Mouse (Mus musculus) myocyte (in vitro differentiated cells): ENCODE measurements around the gene Tfap2e. TPM values are rescaled to one million over a fixed set of nuclear protein-coding genes. Genes with fewer than 3 reads are reported as not detected.

Experiments
- H3K27me3 ChIP-seq: one replicate; pipeline ENCODE4 v1.6.1; 2011; ENCODE audit not compliant: control insufficient read depth, insufficient read depth, insufficient read length
- H3K36me3 ChIP-seq: one replicate; pipeline ENCODE4 v1.6.1; 2011; ENCODE audit not compliant: control insufficient read depth, insufficient read depth
- H3K4me2 ChIP-seq: one replicate; pipeline ENCODE4 v1.6.1; 2011; ENCODE audit warnings: low read depth, control low read depth
- H3K4me3 ChIP-seq: one replicate; pipeline ENCODE4 v1.5.1; 2011; ENCODE audit warnings: mild to moderate bottlenecking, control low read depth, moderate library complexity
- H3K79me2 ChIP-seq: one replicate; pipeline ENCODE4 v1.6.1; 2011; ENCODE audit not compliant: control insufficient read depth, insufficient read depth
- H3ac ChIP-seq: one replicate; pipeline ENCODE4 v1.6.1; 2011; ENCODE audit not compliant: control insufficient read depth, insufficient read length
- CEBPB ChIP-seq: IDR thresholded peaks from 2 replicates; pipeline ENCODE4 v1.6.1; 2011; ENCODE audit warnings: mild to moderate bottlenecking, moderate library complexity; ENCODE audit not compliant: poor library complexity, insufficient read depth, severe bottlenecking
- E2F4 ChIP-seq: IDR thresholded peaks from one replicate; pipeline ENCODE4 v1.6.1; 2011; ENCODE audit warnings: mild to moderate bottlenecking, control low read depth, moderate library complexity; ENCODE audit not compliant: insufficient read depth
- MAX ChIP-seq: IDR thresholded peaks from one replicate; pipeline ENCODE4 v1.6.1; 2011; ENCODE audit warnings: low read depth, mild to moderate bottlenecking, control low read depth
- MYOD1 ChIP-seq, 3 experiments: IDR thresholded peaks; one replicate each; pipeline ENCODE4 v1.6.1; 2011; ENCODE audit warnings: control low read depth in 2 of 3, low read depth in 2 of 3, mild to moderate bottlenecking in 2 of 3, moderate library complexity in 1 of 3; ENCODE audit not compliant: insufficient read length in 2 of 3, control insufficient read depth in 1 of 3
- MYOG ChIP-seq, 3 experiments: IDR thresholded peaks; one replicate each; pipeline ENCODE4 v1.6.1; 2011; ENCODE audit warnings: control low read depth in 2 of 3, low read depth in 2 of 3, mild to moderate bottlenecking in 2 of 3; ENCODE audit not compliant: insufficient read length in 2 of 3, control insufficient read depth in 1 of 3, insufficient read depth in 1 of 3
- POLR2A ChIP-seq: IDR thresholded peaks from one replicate; pipeline ENCODE4 v1.6.1; 2011; ENCODE audit warnings: low read depth, mild to moderate bottlenecking, control low read depth, moderate library complexity; ENCODE audit not compliant: insufficient read length
- POLR2AphosphoS2 ChIP-seq: IDR thresholded peaks from one replicate; pipeline ENCODE4 v1.6.1; 2011; ENCODE audit warnings: low read depth, control low read depth; ENCODE audit not compliant: insufficient read length
- REST ChIP-seq: IDR thresholded peaks from one replicate; pipeline ENCODE4 v1.6.1; 2011; ENCODE audit warnings: mild to moderate bottlenecking, control low read depth, moderate library complexity; ENCODE audit not compliant: insufficient read depth, insufficient read length
- SRF ChIP-seq: IDR thresholded peaks from one replicate; pipeline ENCODE4 v1.6.1; 2011; ENCODE audit warnings: low read depth; ENCODE audit not compliant: control insufficient read depth, insufficient read length
- TCF12 ChIP-seq: IDR thresholded peaks from one replicate; pipeline ENCODE4 v1.6.1; 2011; ENCODE audit warnings: mild to moderate bottlenecking, control low read depth; ENCODE audit not compliant: poor library complexity, insufficient read depth, severe bottlenecking
- TCF3 ChIP-seq: IDR thresholded peaks from one replicate; pipeline ENCODE4 v1.6.1; 2011; ENCODE audit warnings: low read depth, control low read depth; ENCODE audit not compliant: insufficient read length
- USF1 ChIP-seq: IDR thresholded peaks from one replicate; pipeline ENCODE4 v1.6.1; 2011; ENCODE audit warnings: low read depth, mild to moderate bottlenecking, control low read depth, moderate library complexity
- polyA plus RNA-seq: library from polyadenylated mRNA; unstranded; fragments of >200 nt; fragmentation: generic; extraction: Trizol; gene quantifications from one replicate; pipeline ENCODE4 v1.2.1, GENCODE M21; 2012; ENCODE audit warnings: missing spikeins

Gene Tfap2e
- polyA plus RNA-seq: 0.02 TPM

GRCm38 (mm10) chr4:126736001-126736414, at the start of gene Tfap2e:
Gene Tfap2e (minus strand): TSS chr4:126736240.
- Histone ChIP-seq H3ac (no peak within 1 kb of the TSS), H3K27me3 (peaks cover 75% of the 10 kb centered on the region), H3K79me2 (no peaks in the 10 kb centered on the region), H3K4me3 (no peak within 1 kb of the TSS), H3K4me2 (no peak within 1 kb of the TSS), H3K36me3 (no peaks in the 10 kb centered on the region)
- no peak for TF ChIP-seq POLR2AphosphoS2
- no peak for TF ChIP-seq CEBPB
- no peak for TF ChIP-seq MYOD1 (IDR thresholded peaks at IDR 0.05; ENCODE audit: control insufficient read depth in 1 of 3, insufficient read length in 2 of 3, low read depth in 2 of 3)
- no peak for TF ChIP-seq TCF12

- Histone ChIP-seq H3K4me2 (no peak overlapping the region), H3K36me3 (no peaks in the 10 kb centered on the region), H3K4me3 (no peak overlapping the region), H3ac (no peak overlapping the region), H3K27me3 (no peaks in the 10 kb centered on the region), H3K79me2 (no peaks in the 10 kb centered on the region)
- TF ChIP-seq REST (no peak), MYOG (IDR thresholded peaks at IDR 0.05; ENCODE audit: control insufficient read depth in 1 of 3, insufficient read depth in 1 of 3, insufficient read length in 2 of 3, low read depth in 2 of 3) (no peak), MAX (no peak), CEBPB (no peak), POLR2AphosphoS2 (no peak), POLR2A (no peak), USF1 (no peak), SRF (no peak), E2F4 (no peak), TCF3 (no peak), MYOD1 (IDR thresholded peaks at IDR 0.05; ENCODE audit: control insufficient read depth in 1 of 3, insufficient read length in 2 of 3, low read depth in 2 of 3) (no peak), TCF12 (no peak)
Observed at GRCm38 (mm10) chr4:126782996-126783395, 47.0 kb upstream of the Tfap2e start.

- Histone ChIP-seq H3K27me3 (no peaks in the 10 kb centered on the region), H3K36me3 (no peaks in the 10 kb centered on the region), H3K4me2 (no peak overlapping the region), H3K4me3 (no peak overlapping the region), H3K79me2 (no peaks in the 10 kb centered on the region), H3ac (no peak overlapping the region)
- TF ChIP-seq TCF12 (no peak), POLR2AphosphoS2 (no peak), TCF3 (no peak), REST (no peak), MYOG (IDR thresholded peaks at IDR 0.05; ENCODE audit: control insufficient read depth in 1 of 3, insufficient read depth in 1 of 3, insufficient read length in 2 of 3, low read depth in 2 of 3) (no peak), USF1 (no peak), MYOD1 (IDR thresholded peaks at IDR 0.05; ENCODE audit: control insufficient read depth in 1 of 3, insufficient read length in 2 of 3, low read depth in 2 of 3) (no peak), POLR2A (no peak), E2F4 (no peak)
Observed at GRCm38 (mm10) chr4:126782512-126782911, 46.5 kb upstream of the Tfap2e start.

- no peak for TF ChIP-seq USF1
- no peak for TF ChIP-seq MYOD1 (IDR thresholded peaks at IDR 0.05; ENCODE audit: control insufficient read depth in 1 of 3, insufficient read length in 2 of 3, low read depth in 2 of 3)
- TF ChIP-seq TCF3: no peak
- no peak for TF ChIP-seq E2F4
- no peak for TF ChIP-seq REST
- no peak for TF ChIP-seq CEBPB
- TF ChIP-seq MAX: no peak
- TF ChIP-seq POLR2AphosphoS2: no peak
- TF ChIP-seq MYOG (IDR thresholded peaks at IDR 0.05; ENCODE audit: control insufficient read depth in 1 of 3, insufficient read depth in 1 of 3, insufficient read length in 2 of 3, low read depth in 2 of 3): no peak
- TF ChIP-seq TCF12: no peak
- no peak for TF ChIP-seq SRF
- no peak for TF ChIP-seq POLR2A
Observed at GRCm38 (mm10) chr4:126781871-126782270, 45.8 kb upstream of the Tfap2e start.

More at GRCm38 (mm10) chr4:126781871-126782270, 45.8 kb upstream of the Tfap2e start:
- Histone ChIP-seq H3K36me3 (no peaks in the 10 kb centered on the region), H3K4me3 (no peak overlapping the region), H3K27me3 (no peaks in the 10 kb centered on the region), H3K79me2 (no peaks in the 10 kb centered on the region), H3ac (no peak overlapping the region), H3K4me2 (no peak overlapping the region)
